Mouse (Mus musculus) B cell, adult 2 months (primary cell): ENCODE measurements around the gene Lmo7.

Experiments used
- DNase-seq, 2 experiments: peaks; one replicate each; pipeline ENCODE4 v3.0.0; 2022

The Lmo7 gene

DNA sequence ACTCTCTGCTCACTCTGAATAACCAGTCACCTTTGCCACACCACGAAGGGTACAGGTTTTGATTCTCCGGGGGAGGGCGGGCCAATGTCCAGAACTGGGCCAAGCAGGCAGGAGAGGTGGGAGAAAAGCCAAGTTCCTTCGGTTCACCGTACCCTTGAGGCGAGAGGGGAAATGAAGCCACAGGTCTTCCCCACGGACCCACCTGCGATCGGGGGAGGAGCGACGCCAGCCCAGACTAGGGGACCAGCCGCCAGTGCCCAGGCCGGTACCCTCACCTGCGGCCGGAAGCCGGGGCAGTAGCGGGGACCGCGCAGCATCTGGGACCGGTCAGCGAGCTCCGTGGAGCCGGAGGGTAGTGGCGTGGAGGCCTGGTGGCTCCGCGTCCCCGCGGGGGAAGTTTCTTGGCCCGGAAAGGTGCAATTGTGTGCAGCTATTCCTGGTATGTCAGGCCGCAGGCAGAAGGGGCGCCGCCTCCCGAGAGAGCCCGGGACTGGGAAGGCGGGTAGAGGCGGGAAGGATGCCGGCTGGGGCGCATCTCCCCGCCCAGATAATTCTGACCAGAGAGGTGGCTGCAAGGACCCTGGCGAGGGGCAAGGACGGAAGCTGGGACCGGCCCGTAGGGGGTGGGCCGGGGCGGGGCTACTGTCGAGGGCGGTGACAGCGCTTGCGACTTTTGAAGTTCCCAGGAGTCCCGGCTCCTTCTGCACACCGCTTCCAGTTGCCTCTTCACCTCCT lies at the start of gene Lmo7, which contains the start of gene Gm9922:
Gene Lmo7 (plus strand): TSS at position 721 of the 735 bp plus-strand sequence.
Gene Gm9922 (minus strand): TSS at position 578 of the 735 bp plus-strand sequence.
- DNase-seq = peak; percentile 39 to 47

DNA sequence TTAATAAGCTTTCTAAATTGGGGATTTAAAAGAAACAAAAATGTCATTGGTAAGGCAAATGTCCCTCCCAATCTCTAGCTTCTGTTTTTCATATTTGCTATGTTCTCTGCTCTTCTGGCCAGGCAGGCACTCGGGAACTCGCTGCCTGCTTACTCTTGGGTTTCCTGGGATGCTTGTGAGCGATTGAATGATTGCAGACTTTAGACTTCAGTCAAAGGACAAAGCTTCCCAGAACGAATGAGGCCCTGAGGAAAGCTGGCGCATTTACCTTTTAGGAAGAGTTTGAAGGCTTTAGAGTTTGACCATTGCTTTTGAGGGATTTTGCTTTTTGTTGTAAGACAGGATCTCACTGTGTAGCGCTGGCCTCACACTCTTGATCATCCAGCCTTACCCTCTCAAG lies 42.1 kb upstream of the Lmo7 start:
- no peak for DNase-seq

DNA sequence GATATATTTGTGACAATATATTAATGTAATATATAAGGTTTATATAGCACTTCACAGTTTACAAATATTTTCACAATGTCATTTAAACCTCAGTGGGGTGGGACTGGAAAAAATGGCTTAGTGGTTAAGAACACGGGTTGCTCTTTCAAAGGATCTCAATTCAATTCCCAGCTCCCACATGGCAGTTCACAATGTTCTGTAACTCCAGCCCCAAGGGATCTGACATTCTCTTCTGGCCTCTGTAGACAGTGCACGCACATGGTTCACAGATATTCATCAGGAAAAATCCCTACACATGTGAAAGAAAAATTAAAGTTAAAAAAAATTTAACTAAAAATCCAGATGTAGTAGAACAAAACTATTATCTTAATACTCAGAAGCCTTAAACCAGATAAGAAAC lies 41.4 kb upstream of the Lmo7 start:
- DNase-seq = no peak

DNA sequence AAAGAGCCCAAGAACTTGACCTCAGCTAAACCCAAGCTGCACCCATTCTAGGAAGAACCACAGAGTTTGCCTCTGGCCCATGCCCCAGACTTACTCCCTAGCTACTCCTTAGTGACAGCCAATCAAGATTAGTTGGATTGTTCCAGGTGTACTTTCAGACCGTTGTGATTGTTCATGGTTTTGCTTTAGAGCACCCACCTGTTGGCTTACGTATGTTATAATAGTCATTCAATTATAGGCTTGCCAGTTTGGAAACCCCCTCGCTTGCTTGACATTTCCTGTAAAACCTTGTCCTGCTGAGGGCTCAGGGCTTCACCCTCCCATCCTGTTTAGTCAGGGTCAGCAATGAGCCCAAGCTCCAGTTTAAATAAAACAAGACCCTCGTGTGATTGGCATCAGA lies 25.3 kb upstream of the Lmo7 start:
- DNase-seq = peak; percentile 37 to 40

DNA sequence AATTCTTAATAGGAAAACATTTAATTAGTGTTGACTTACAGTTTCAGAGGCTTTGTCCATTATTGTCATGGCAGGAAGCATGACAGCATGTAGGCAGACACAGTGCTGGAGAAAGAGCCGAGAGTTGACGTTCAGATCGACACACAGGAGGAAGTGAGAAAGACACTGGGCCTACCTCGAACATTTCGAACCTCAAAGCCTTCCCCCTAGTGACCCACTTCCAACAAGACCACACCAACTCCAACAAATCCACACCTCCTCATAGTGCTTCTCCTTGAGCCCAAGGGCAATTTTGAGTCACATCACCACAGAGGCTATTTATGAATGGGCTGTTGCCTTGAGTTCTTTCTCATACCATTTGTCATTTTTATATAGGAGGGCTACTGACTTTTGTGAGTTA lies 22.7 kb upstream of the Lmo7 start:
- DNase-seq = peak; percentile 17 to 26

DNA sequence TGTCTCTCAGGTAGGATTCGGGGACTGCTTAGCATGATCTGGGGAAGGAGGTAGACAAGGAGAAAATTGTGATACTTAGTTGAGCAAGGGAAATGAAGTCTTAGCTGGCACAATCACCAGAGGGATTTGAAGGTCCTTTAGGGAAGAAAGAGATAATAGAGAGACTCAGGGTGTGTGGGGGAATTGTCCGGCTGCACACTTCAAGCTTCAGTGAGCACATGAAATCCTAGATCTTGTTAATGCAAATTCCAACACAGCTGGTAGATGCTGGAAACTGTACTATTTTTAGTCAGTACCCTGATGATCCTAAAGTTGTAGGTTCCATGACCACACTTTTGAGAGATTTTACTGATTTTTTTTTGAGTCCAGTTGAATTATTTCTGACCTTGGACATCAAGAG lies 15.3 kb upstream of the Lmo7 start:
- DNase-seq = no peak

DNA sequence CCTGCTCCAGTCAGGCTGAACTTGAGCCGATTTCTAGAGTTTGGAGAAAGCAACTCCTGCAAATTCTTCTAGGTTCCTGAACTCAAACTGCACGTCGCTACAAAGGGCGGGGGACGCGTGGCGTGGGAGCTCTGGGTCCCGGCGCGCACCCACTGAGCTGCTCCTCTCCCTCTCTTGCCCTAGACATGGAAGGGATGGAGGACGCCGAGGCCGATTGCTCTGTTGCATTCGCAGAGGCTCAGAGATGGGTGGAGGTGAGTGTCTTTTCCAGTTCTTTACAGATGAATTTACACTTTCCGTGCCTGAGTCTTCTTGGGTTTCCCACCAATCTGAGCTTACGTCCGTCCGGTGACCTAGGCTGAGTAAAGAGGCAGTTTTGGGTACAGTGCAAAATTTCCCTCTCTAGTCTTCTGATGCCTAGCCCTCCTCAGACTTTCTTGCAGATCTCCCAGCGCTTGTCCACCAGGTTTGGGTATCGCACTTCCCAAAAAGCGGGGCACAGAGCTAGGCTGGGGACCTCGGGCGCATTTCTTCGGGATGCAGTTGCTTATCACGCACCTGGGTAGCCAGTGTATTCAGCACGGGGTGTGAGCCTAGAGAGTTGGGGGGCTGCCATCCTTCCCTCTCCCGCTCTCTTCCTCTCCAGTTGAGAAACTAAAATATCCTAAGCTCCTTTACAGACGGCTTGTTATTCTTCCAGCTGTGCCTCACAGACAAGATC lies 375 bp downstream of the Lmo7 start:
- no peak for DNase-seq

DNA sequence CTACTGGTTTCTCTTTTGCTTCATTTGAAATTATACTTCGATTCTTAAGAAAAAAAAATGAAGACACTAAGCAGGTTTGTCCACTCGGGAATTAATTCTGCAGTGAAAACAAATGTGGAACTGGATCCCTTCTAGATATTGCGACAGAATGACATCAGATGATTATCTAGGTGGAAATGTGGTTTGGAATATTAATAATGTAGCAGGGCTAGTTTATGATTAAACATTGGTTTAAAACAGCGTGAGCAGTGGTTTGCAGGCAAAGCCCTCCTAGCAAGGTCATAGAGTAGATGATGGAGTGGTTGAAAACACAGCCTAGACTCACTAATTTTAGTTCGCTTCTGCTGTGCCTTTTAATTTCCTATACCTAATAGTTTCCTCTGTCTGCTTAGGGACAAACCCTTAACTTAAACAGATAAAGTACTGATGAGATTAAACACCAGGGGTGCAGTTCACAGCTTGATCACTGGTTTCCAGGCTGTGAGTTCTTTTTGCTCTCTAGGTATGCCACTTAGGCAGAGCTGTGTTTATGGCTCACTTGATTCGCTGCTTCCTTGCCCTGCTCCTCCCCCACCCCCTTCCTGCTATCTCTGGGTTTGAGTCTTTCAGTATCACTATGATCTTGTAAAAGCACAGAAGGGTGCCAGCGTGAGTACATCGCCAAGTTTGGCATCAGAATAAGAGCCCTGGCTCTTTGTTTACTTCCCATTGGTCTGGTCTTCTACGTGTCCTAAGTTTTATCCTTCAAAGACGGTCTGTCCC lies 4.0 kb downstream of the Lmo7 start:
- DNase-seq = no peak

DNA sequence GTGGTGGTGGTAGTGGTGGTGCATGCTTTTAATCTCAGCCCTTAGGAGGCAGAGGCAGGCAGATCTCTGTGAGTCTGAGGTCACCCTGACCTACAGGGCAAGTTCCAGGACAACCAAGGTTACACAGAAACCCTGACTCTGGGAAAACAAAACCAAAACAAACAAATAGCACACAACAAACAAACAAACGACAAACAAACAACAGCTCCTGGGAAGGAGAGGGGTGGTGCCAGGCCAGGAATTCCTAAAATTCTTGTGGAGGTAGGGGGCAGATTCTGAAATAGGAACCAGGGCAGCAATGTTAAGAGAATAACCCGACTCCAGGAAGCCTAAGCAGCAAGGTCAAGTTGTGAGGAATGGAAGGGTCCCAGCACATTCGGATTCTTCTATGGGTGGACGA lies 7.7 kb downstream of the Lmo7 start:
- DNase-seq = no peak

DNA sequence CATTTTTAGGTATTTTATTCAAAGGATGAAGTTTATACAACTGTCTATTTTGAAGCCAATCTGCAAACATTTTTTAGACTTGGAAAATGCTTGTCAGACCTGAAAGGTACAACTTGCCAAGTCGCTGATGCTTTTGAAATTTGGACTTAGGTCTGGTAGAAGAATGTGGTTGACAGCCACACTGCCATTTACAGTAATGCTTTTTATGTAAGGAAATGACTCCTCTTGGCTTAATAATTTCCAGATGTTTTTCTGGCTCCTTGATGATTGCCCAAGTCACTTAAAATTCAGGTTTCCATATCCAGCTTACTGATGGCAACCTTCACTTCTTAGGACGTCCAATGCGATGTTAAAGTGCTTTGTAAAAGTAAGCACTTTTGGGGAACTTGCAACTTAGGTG lies 16.9 kb downstream of the Lmo7 start:
- DNase-seq = no peak

DNA sequence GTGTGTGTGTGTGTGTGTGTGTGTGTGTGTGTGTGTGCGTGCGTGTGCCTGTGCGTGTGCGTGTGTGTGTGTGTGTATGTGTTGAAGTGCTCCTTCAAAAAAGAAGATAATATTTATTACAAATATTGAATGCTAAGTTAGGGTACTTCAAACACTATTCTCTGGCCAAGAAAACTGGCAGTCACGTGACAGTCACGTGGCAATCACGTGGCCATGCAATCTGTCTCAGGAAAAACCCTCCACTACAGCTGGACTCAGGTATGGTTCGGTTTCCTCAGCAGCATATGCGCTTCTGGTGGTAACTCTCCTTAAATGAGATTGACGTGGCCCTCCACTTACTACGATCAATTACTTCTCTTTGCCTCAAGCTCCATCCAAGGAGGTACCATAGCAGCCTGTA lies 18.1 kb downstream of the Lmo7 start:
- DNase-seq = no peak

DNA sequence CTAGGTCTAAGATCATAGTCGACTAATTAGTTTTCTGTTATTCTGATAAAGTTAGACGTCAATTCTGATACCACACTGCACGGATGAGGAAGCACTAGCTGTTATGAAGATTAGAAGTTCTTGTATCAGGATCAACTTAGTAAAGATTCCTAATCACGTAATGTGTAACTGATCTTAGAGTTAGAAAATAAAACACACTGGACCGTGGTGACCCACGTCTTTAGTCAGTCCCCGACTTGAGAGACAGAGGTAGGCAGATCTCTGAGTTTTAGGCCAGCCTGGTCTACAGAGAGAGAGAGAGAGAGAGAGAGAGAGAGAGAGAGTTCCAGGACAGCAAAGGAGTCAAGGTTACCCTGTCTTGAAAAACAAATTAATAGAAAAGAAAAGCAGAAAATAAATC lies 18.7 kb downstream of the Lmo7 start:
- DNase-seq = no peak

DNA sequence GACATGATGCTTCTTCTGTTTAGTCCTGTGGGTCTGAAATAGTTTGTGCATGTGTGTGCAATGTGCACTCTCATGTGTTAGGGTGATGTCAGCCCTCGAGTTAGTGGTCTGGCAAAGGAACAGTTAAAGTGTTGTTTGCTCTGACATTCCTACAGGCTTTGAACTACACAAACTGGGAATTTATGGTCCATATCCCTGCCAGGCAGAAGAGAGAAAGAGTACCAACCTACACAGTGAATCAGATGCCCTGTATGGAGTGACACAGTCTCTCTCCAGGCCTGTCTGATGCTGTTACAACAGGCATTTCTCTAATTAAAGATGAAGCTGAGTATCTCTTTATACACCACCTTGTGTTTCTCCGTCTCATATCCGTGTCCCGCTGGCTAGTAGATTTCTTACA lies 21.2 kb downstream of the Lmo7 start:
- DNase-seq = no peak

DNA sequence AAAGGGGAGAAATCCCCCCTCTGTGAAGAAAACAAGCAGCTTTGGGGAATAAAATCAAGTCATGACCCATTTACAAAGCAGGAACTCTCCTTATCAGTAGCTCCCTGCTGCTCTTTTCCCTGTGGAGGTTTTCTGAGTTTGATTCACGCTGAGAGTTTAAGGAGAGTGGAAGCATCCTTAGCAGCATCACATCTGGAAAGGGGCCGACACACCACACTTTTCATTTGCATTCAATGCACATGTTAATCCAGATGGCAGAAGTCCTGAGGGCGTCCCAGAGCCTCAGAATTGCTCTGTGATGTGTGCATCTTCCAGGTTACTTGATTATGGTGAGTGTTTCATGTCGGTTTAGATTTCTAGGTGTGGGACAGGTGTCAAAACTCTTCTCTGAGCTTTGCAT lies 25.7 kb downstream of the Lmo7 start:
- no peak for DNase-seq

DNA sequence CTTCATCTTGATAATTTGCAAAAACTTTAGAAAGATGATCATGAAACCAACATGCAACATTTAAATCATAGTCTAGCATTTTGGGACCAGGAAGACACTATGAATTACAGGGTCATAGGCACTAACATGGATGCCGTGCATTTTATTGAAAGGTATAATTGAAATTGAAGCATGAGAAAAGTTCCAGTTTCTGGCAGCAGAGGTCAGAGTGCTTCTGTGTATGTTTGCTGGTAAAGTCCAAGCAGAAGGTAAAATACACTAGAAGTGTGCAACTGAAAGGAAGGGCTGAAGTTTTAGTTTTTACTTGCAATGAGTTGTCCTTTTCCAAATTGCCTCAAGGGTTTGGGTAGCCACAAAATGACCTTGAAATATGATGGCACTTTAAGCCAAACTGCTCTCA lies 32.5 kb downstream of the Lmo7 start:
- DNase-seq = no peak

DNA sequence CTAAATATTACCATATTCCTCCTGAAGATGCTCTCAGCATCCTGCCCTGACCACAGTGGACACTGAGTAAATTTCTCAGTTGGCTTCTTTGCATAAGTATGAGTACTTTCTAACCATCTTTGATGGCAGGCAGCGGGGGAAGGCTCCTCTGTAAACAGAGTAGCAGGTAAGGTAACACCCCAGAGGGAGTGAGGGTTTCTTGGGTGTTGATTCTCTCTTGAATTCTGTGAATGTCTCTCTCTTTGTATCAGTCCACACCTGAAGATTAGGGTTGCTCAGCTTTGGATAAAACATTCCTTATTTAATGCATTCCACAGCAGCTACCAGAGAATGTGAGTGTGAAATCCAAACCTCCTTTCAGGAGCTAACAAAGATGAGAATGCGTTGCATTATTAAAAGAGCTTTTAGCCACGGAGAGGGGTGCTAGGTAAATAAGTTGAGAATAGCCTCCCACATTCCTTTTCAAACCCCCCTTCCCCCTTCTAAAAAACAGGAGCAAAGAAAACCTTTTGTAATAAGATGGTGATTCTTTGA lies 34.1 kb downstream of the Lmo7 start:
- no peak for DNase-seq

DNA sequence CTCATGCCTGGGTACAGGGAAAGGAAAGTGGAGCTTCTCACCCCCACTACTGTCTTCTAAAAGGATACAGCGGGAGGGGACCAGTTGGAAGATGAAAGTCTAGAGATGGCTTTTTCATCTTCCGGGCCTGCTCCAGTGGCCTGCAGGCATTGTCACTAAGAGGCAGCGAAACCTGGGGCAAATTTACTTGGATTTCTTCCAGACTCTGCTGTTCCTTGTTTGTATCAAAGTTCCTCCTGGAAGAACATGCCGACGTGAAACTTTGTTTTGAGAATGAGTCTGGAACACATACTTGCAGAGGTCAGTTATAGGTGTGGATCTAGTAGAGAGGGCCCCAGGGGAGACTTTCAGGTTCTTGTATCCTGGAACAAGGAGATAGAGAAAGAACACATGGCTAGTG lies 41.6 kb downstream of the Lmo7 start:
- DNase-seq = no peak

DNA sequence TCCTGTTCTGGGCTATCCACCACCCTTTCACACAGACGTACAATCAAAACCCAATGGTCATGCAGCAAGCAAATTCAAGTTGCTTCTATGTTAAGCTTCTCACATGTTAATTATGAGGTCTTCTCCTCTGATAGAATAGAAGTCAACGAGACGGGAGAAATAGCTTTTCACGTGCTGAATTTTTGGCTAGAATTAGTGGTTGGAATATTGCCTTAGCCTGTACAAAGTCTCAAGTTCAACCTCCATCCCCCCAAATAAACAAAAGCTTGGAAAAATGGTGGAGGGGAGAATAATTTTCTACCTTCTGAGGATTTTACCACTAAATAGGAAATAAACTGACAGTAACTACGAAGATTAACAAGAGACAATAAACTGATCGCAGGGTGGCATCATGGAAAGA lies 42.0 kb downstream of the Lmo7 start:
- no peak for DNase-seq

DNA sequence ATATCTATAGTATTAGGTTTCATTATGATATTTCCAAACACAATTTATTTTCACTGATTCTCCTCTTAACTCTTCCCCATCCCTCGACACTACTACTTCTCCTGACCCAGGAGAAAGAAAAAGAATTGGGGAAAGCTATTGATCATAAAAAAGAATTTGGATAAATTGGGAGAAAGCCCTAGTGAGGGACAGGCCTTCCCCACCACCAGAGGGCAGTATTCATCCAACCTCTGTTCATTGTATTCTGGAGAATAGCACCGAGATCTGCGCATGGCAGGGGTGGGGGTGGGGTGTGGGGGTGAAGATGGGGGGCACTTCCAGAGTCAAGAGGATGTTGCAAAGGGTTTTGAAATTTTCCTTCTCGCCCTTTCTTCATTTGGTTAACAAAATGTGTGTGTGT lies 44.9 kb downstream of the Lmo7 start:
- peak; percentile 44 to 50 for DNase-seq

DNA sequence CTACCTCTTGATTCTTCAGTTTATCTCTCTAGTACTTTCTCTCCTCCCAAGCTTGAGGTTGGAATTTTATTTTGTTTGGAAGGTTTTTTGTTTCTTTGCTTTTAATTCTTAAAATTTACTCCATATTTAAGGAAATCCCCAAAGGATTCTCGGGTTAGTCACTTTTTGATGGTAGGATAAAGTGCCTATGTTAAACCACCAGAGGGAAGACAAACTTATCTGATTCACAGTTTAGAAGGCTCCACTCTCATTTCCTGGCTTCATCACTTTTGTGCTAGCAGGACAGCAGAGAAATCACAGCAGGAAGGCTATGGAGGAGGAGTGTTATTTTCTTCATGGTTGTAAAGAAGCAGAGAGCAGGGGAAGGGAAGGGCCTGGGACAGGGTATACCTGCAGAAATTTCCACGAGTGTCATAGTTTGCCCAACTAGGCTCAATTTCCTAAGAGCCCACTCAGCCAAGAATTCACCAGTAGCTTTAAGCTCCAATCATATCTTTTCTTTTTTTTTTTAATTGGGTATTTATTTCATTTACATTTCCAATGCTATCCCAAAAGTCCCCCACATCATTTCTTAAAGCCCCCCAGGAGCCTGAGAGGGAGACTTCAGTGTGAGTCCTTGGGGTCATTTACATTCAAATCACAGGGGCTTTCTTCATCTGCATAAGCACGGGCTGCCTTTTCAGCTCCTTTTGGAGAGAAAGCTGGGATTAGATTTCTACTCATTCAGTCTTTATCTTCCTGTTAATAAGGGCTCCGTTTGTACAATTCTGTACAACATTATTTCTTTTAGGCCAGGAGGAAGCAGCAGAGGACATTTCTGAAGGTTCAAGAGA lies 46.8 kb downstream of the Lmo7 start:
- no peak for DNase-seq

DNA sequence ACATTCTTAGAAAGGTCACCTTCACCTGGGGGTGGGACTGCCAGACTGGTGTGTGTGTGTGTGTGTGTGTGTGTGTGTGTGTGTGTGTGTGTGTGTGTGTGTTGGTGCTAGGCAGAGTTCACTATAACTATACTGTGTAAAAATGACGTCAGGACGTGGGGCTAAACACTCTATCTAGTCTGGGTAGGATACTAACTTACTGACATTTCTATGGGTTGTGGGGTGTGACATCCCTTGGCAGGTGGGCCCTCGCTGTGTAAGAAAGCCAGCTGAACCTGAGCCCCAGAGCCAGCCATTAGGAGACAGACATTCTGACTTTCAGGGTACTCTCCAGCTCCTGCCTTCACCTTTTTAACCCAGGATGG lies 47.4 kb downstream of the Lmo7 start:
- no peak for DNase-seq

DNA sequence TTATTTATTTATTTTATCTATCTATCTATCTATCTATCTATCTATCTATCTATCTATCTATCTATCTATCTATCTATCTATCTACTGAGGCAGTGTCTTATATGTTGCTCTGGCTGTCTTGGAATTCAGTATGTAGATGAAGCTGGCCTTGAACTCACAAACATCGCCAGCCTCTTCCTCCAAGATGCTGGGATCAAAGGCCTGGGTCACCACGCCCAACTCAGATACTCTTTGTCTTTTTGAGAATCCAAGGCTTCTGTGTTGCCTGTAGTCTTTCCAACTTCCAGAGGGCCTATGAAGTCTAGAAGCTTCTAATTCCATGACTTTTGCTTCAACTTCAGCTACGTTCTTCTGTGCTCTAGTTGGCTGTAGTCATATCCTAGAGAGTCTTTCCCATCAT lies 48.7 kb downstream of the Lmo7 start:
- no peak for DNase-seq

DNA sequence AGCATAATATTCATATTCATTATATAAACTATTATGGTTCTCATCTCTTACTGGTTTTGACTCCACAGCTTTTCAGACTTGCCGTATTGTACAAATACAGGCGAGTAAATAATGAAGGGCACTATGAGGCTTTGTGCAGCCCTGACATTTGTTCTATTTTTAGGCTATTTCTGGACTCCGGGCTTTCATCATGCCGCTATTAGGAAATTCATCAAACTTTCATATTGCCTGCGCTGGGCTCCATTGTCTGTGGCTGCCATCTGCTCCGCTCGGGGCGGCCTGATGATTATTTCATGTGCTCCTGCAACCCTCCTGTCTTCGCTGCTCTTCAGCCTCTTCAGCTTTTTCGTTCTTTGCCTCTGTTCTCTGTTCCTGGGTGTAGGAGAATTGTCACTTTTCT lies 50.3 kb downstream of the Lmo7 start:
- DNase-seq = no peak
